ENCODE assay signal across 14 mouse cellular contexts in genomic region chr3:95324454-95325144, GRCm38 (mm10). TPM values are rescaled to one million over a fixed set of nuclear protein-coding genes. Genes with fewer than 3 reads are reported as not detected.
DNase-seq lines count a peak whose midpoint lies in the region; ATAC-seq and TF ChIP-seq lines count a peak whose summit lies in the region.
"Had no signal": no experiment of that assay in that cellular context is flagged by ENCODE, and none has a peak within 500 bp of the region (broad histone marks: within the 10 kb centered on the region; RNA-seq: fewer than 3 reads in every experiment).

No protein-coding gene starts in this region.

- H3K27me3 ChIP-seq in kidney, postnatal 0 days (ENCODE audit: insufficient read depth, low read length) = no peaks in the 10 kb centered on the region
- H3K27me3 ChIP-seq in kidney, adult 2 months (replicated peaks; ENCODE audit: control insufficient read depth, insufficient read depth, low read length) = no peaks in the 10 kb centered on the region
- no peaks in the 10 kb centered on the region for H3K27me3 ChIP-seq in CH12.LX (replicated peaks)
- H3K27me3 ChIP-seq: heart, embryonic 12.5 days; liver, embryonic 15.5 days had no signal

- no peaks in the 10 kb centered on the region for H3K9me3 ChIP-seq in kidney, postnatal 0 days (replicated peaks; ENCODE audit: low read length)
- H3K9me3 ChIP-seq in CH12.LX (replicated peaks; ENCODE audit: low read length) = no peaks in the 10 kb centered on the region
- H3K9me3 ChIP-seq: heart, embryonic 12.5 days; hindbrain, embryonic 10.5 days; liver, embryonic 15.5 days had no signal

- H3K4me1 ChIP-seq in kidney, postnatal 0 days (replicated peaks; ENCODE audit: insufficient read depth, low read length) = no peaks in the 10 kb centered on the region
- H3K4me1 ChIP-seq in kidney, adult 2 months (ENCODE audit: control insufficient read depth, insufficient read depth, low read length) = peaks cover 13% of the 10 kb centered on the region; the same call in 1 of the 2 replicates
- H3K4me1 ChIP-seq in CH12.LX (ENCODE audit: control insufficient read depth in 1 of 2, insufficient read depth in 2 of 2) = peaks cover 0 to 10% of the 10 kb centered on the region in 2 experiments; a peak in 2 of 4 replicates

- dilution Hi-C loops in CH12.LX (cut with MboI; ENCODE audit: extremely low pct_ligation_motif_present, extremely low pct_unique_long_range_greater_than_20kb, low sequenced_read_pairs) = no loop called here

- peak; percentile 30 for TF ChIP-seq RAD21 in CH12.LX (IDR thresholded peaks at IDR 0.05; ENCODE audit: low read depth, low read length)

- peaks cover 5% of the 10 kb centered on the region for H3K79me2 ChIP-seq in CH12.LX (replicated peaks; ENCODE audit: control insufficient read depth, extremely low read depth, insufficient read depth, poor library complexity, severe bottlenecking)

- TF ChIP-seq CTCF in kidney, postnatal 0 days (IDR thresholded peaks at IDR 0.05; ENCODE audit: low read depth) = peak; percentile 59
- no peak for TF ChIP-seq CTCF in kidney, adult 2 months (conservative IDR thresholded peaks at IDR 0.05; ENCODE audit: insufficient read depth, insufficient read length, low read depth, low read length)
- peak in 1 of 2 experiments; percentile 51; a peak in 2 of 4 replicates for TF ChIP-seq CTCF in CH12.LX (conservative IDR thresholded peaks at IDR 0.05 in 1 of 2, IDR thresholded peaks at IDR 0.05 in 1 of 2; ENCODE audit: low read depth in 2 of 2, low read length in 2 of 2)

- TF ChIP-seq POLR2A in kidney, adult 2 months (IDR thresholded peaks at IDR 0.05; ENCODE audit: low read depth, low read length) = no peak
- no peak for TF ChIP-seq POLR2A in CH12.LX (IDR thresholded peaks at IDR 0.05; ENCODE audit: low read depth, low read length)

- WGBS in kidney, postnatal 0 days = 84% methylated on average over 6 of the region's 6 CpGs
- WGBS in kidney, adult 2 months = 85% methylated on average over 6 of the region's 6 CpGs

- no peak for ATAC-seq in kidney, postnatal 0 days (replicated peaks; ENCODE audit: low FRiP score, low read depth)
- 0 out of 2 replicates have a peak, but pooled peaks have one; percentile 21 for ATAC-seq in granulocyte monocyte progenitor cell, adult 5-6 weeks (replicated peaks; ENCODE audit: poor library complexity, severe bottlenecking)

- no peak overlapping the region for H3K4me3 ChIP-seq in kidney, postnatal 0 days (replicated peaks; ENCODE audit: low read depth, low read length)
- H3K4me3 ChIP-seq in kidney, adult 2 months (ENCODE audit: insufficient read depth, low read depth, low read length) = no peak overlapping the region
- H3K4me3 ChIP-seq in CH12.LX (replicated peaks in 1 of 3; ENCODE audit: low read depth in 2 of 3, low read length in 2 of 3, poor library complexity in 1 of 3) = no peak overlapping the region
- H3K4me3 ChIP-seq: heart, embryonic 12.5 days; hindbrain, embryonic 10.5 days; liver, embryonic 15.5 days had no signal

- peaks cover 83% of the 10 kb centered on the region for H3K36me3 ChIP-seq in kidney, postnatal 0 days (ENCODE audit: insufficient read depth, low read length)
- peaks cover 15% of the 10 kb centered on the region for H3K36me3 ChIP-seq in kidney, adult 2 months (ENCODE audit: control insufficient read depth, insufficient read depth, low read length)
- H3K36me3 ChIP-seq in CH12.LX (replicated peaks in 1 of 2; ENCODE audit: control insufficient read depth in 1 of 2, insufficient read depth in 1 of 2, low read length in 1 of 2) = peaks cover 83 to 99% of the 10 kb centered on the region in 2 experiments

- H3K9ac ChIP-seq in kidney, postnatal 0 days (ENCODE audit: low read depth, low read length) = no peak overlapping the region
- no peak overlapping the region for H3K9ac ChIP-seq in CH12.LX (ENCODE audit: insufficient read depth, low read depth)
- H3K9ac ChIP-seq: heart, embryonic 12.5 days; liver, embryonic 15.5 days had no signal

- peak; percentile 19 for DNase-seq in kidney, postnatal 0 days (ENCODE audit: low spot score)
- DNase-seq in kidney, adult 2 months = no peak
- DNase-seq in 3T3-L1 (ENCODE audit: low read depth, low spot score) = peak; percentile 40
- DNase-seq in CH12.LX (ENCODE audit: extremely low read depth) = no peak
- no peak for DNase-seq in cerebellum, adult 11 months
- DNase-seq in thymus, postnatal 4 days = no peak
- DNase-seq: adrenal gland, postnatal 25 days; cerebellum, postnatal 36 days; kidney, adult 18-20 months; thymus, adult 2 months had no signal

- in situ Hi-C loops in CH12.LX (cut with MboI; ENCODE audit: low pct_ligation_motif_present, low pct_unique_long_range_greater_than_20kb, low sequenced_read_pairs) = no loop called here

- H3K27ac ChIP-seq in kidney, postnatal 0 days = no peak overlapping the region
- H3K27ac ChIP-seq in kidney, adult 2 months (ENCODE audit: insufficient read depth, low read depth, low read length) = no peak overlapping the region
- no peak overlapping the region for H3K27ac ChIP-seq in CH12.LX (ENCODE audit: insufficient read depth, low read depth)
- H3K27ac ChIP-seq: hindbrain, embryonic 10.5 days; liver, embryonic 15.5 days had no signal

- H3K4me2 ChIP-seq in kidney, postnatal 0 days (ENCODE audit: low read length) = no peak overlapping the region
- no peak overlapping the region for H3K4me2 ChIP-seq in CH12.LX (ENCODE audit: insufficient read depth, low read depth, poor library complexity, severe bottlenecking)
- H3K4me2 ChIP-seq: heart, embryonic 12.5 days; liver, embryonic 15.5 days had no signal

- TF ChIP-seq EP300 in CH12.LX (IDR thresholded peaks at IDR 0.05; ENCODE audit: low read length) = no peak

TF ChIP-seq in CH12.LX, 34 proteins besides CTCF, POLR2A, EP300 and RAD21:
- TF ChIP-seq ZKSCAN1 (IDR thresholded peaks at IDR 0.05; ENCODE audit: borderline replicate concordance, low read depth, low read length) = no peak
- TF ChIP-seq USF2 (conservative IDR thresholded peaks at IDR 0.05; ENCODE audit: low read depth, low read length) = no peak
- no peak for TF ChIP-seq NELFE (IDR thresholded peaks at IDR 0.05; ENCODE audit: low read depth, low read length)
- TF ChIP-seq SMC3 (IDR thresholded peaks at IDR 0.05; ENCODE audit: low read depth, low read length) = no peak
- no peak for TF ChIP-seq PAX5 (IDR thresholded peaks at IDR 0.05; ENCODE audit: low read length)
- no peak for TF ChIP-seq CHD1 (IDR thresholded peaks at IDR 0.05; ENCODE audit: low read depth, low read length)
- no peak for TF ChIP-seq BHLHE40 (IDR thresholded peaks at IDR 0.05; ENCODE audit: low read depth, low read length)
- no peak for TF ChIP-seq RCOR1 (conservative IDR thresholded peaks at IDR 0.05; ENCODE audit: low read depth, low read length)
- TF ChIP-seq ETS1 (conservative IDR thresholded peaks at IDR 0.05; ENCODE audit: low read depth, low read length) = no peak
- no peak for TF ChIP-seq E2F4 (IDR thresholded peaks at IDR 0.05; ENCODE audit: insufficient replicate concordance, low read depth, low read length)

RNA-seq across cellular contexts. Expression of gene Cers2, which starts 10.0 kb away (rescaled TPM):
- 172 and 186 TPM in 2 replicates for polyA plus RNA-seq in kidney, postnatal 0 days (2015; fragmentation: Nextera tagmentation; extraction: Ambion mirVana)
- 143 and 173 TPM in 2 replicates for polyA plus RNA-seq in kidney, adult 2 months (2012; rRNA removed)
- total RNA-seq in CH12.LX (2012; rRNA removed) (70.6 and 81.1 TPM in 2 replicates), CH12.LX (2014; rRNA removed) (96.7 and 105 TPM in 2 replicates)
- 84.5 and 89.8 TPM in 2 replicates for polyA plus RNA-seq in CH12.LX (2012; ENCODE audit: insufficient read length, low read depth)
- 193 and 213 TPM in 2 replicates for total RNA-seq in granulocyte monocyte progenitor cell, adult 5-6 weeks (2014; fragmentation: Nextera tagmentation)
- 87.8 and 88.6 TPM in 2 replicates for total RNA-seq in granulocyte monocyte progenitor cell, adult 5-6 weeks (2017)

RNA-seq across cellular contexts. Expression of gene Anxa9, which starts 17.6 kb away (rescaled TPM):
- 9.9 and 10.1 TPM in 2 replicates for polyA plus RNA-seq in kidney, postnatal 0 days (2015; fragmentation: Nextera tagmentation; extraction: Ambion mirVana)
- 5.6 and 6.3 TPM in 2 replicates for polyA plus RNA-seq in kidney, adult 2 months (2012; rRNA removed)
- total RNA-seq in CH12.LX (2012; rRNA removed) (1.9 and 2.5 TPM in 2 replicates), CH12.LX (2014; rRNA removed) (1.4 and 1.5 TPM in 2 replicates)
- polyA plus RNA-seq in CH12.LX (2012; ENCODE audit: insufficient read length, low read depth) = 3.6 and 4.1 TPM in 2 replicates
- 15.5 and 18.0 TPM in 2 replicates for total RNA-seq in granulocyte monocyte progenitor cell, adult 5-6 weeks (2014; fragmentation: Nextera tagmentation)
- 5.0 and 5.4 TPM in 2 replicates for total RNA-seq in granulocyte monocyte progenitor cell, adult 5-6 weeks (2017)

RNA-seq across cellular contexts. Expression of gene Setdb1, which starts 32.4 kb away (rescaled TPM):
- 22.2 and 23.2 TPM in 2 replicates for polyA plus RNA-seq in kidney, postnatal 0 days (2015; fragmentation: Nextera tagmentation; extraction: Ambion mirVana)
- polyA plus RNA-seq in kidney, adult 2 months (2012; rRNA removed) = 11.4 and 11.6 TPM in 2 replicates
- total RNA-seq in CH12.LX (2012; rRNA removed) (33.7 and 36.1 TPM in 2 replicates), CH12.LX (2014; rRNA removed) (43.2 and 46.5 TPM in 2 replicates)
- polyA plus RNA-seq in CH12.LX (2012; ENCODE audit: insufficient read length, low read depth) = 45.1 and 49.5 TPM in 2 replicates
- total RNA-seq in granulocyte monocyte progenitor cell, adult 5-6 weeks (2014; fragmentation: Nextera tagmentation) = 40.6 and 43.4 TPM in 2 replicates
- 28.9 and 32.8 TPM in 2 replicates for total RNA-seq in granulocyte monocyte progenitor cell, adult 5-6 weeks (2017)

RNA-seq across cellular contexts. Expression of gene Prune1, which starts 42.7 kb away (rescaled TPM):
- 20.1 and 20.3 TPM in 2 replicates for polyA plus RNA-seq in kidney, postnatal 0 days (2015; fragmentation: Nextera tagmentation; extraction: Ambion mirVana)
- polyA plus RNA-seq in kidney, adult 2 months (2012; rRNA removed) = 25.6 and 27.0 TPM in 2 replicates
- total RNA-seq in CH12.LX (2012; rRNA removed) = 7.1 and 8.4 TPM in 2 replicates
- total RNA-seq in CH12.LX (2014; rRNA removed) = 7.1 and 8.5 TPM in 2 replicates
- polyA plus RNA-seq in CH12.LX (2012; ENCODE audit: insufficient read length, low read depth) = 8.8 and 9.1 TPM in 2 replicates
- 17.8 and 25.4 TPM in 2 replicates for total RNA-seq in granulocyte monocyte progenitor cell, adult 5-6 weeks (2014; fragmentation: Nextera tagmentation)
- total RNA-seq in granulocyte monocyte progenitor cell, adult 5-6 weeks (2017) = 9.3 and 11.3 TPM in 2 replicates

RNA-seq across cellular contexts. Expression of gene Mindy1, which starts 43.5 kb away (rescaled TPM):
- polyA plus RNA-seq in kidney, postnatal 0 days (2015; fragmentation: Nextera tagmentation; extraction: Ambion mirVana) = 72.6 and 73.2 TPM in 2 replicates
- 120 and 155 TPM in 2 replicates for polyA plus RNA-seq in kidney, adult 2 months (2012; rRNA removed)
- total RNA-seq in CH12.LX (2012; rRNA removed) (4.9 and 5.4 TPM in 2 replicates), CH12.LX (2014; rRNA removed) (5.0 and 6.0 TPM in 2 replicates)
- 8.7 and 14.4 TPM in 2 replicates for polyA plus RNA-seq in CH12.LX (2012; ENCODE audit: insufficient read length, low read depth)
- 26.9 and 56.5 TPM in 2 replicates for total RNA-seq in granulocyte monocyte progenitor cell, adult 5-6 weeks (2014; fragmentation: Nextera tagmentation)
- total RNA-seq in granulocyte monocyte progenitor cell, adult 5-6 weeks (2017) = 22.8 and 30.0 TPM in 2 replicates

Comparison
In these comparisons a context has a peak if more than half of its experiments do, and no peak if none do; other contexts are left out.
1. DNase-seq: peak in kidney, postnatal 0 days (single experiment) and 3T3-L1 (single experiment); none in kidney, adult 2 months (single experiment), CH12.LX (single experiment), cerebellum, adult 11 months (single experiment) and thymus, postnatal 4 days (single experiment).